Mouse (Mus musculus) naive thymus-derived CD4-positive, alpha-beta T cell, adult 2 months (primary cell): ENCODE data around the gene Ppp1r14b.
"Not testable (repeated sequence)": the region's sequence is repeated elsewhere in the genome, so short reads cannot be mapped to it uniquely, and the experiment has no call there.

ENCODE experiments used
- DNase-seq: peaks from one replicate; pipeline ENCODE4 v3.0.0-alpha.2; 2011; ENCODE audit warnings: low read depth

The Ppp1r14b gene

DNA sequence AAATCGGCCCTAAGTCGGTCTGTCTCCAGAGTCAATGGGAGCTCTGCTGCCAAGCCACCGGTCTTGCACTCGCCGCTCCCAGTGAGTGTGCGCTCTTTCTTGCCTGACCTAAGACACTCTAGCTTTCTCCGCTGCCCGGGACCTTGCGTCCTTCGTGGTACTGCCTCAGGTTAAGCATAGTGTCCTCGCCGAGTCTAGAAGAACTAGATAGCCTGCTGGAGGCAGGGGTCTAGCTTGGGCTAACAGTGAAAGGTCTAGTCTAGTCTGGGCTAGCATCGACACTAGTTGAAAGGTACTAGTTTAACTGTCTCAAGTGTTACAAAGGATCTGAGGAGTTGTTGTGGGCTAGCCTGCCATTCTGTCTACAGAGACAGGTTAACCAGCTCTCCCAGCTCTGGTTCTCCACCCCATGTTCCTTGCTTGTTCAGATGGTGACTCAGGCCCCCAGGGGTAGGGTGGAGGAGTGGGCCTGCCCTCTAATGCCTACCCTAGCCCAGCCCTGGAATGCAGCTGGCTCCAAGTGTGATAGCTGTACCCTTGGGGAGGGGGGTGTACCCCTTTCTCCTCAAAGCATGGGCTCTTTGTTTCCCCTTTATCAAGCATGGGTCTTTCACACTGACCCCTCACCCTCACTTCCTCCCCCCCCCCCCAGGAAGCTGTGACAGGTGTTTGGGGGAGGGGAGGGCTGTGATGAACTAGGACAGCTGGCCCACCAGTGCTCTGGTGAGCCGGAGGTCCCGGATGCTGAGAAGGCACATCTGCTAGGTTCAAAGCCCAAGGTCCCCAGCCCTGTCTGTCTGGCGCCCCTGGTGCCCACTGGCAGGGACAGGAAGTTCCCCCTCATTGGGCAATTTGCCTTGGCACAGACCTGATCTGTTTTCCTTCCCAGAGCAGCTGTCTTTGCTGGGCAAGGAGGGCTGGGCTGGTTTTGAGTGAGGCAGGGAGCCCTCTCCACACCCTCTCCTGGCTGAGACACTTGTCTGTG lies 1.1 kb downstream of the Ppp1r14b start, which contains the start of gene Plcb3:
Gene Plcb3 (minus strand): TSS at position 934 of the 985 bp plus-strand sequence.
- DNase-seq = peak; percentile 74

GRCm38 (mm10) chr19:6977759-6978638 lies 3.2 kb downstream of the Ppp1r14b start:
- no peak for DNase-seq

- DNase-seq = no peak
These were observed 3.8 kb downstream of the Ppp1r14b start for GRCm38 (mm10) chr19:6978639-6978974.

DNA sequence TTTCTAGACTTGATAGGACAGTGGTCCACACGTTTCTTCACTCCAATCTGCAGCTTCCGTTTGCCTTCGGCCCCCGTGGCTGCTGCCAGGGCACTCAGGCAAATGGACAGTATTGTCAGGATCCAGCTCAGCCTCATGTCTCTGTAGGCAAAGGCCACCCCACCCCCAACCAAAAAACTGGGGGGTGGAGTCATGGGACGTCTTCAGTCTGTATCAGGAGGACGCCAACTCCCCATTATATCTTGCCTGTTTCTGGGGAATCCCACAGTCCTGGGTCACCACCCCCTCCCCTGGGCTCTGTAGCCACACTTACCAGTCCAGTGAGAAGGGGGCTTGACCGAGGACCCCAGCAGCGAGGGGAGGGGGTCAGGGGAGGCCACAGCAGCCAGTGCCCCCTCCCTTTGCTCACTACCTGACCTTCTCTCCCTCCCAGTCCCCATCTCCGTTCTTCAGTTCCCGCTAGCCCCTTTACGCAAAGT lies 4.3 kb downstream of the Ppp1r14b start:
- DNase-seq = peak; percentile 53

- DNase-seq = peak; percentile 99
These were observed 5.0 kb downstream of the Ppp1r14b start for GRCm38 (mm10) chr19:6979486-6980380.

DNA sequence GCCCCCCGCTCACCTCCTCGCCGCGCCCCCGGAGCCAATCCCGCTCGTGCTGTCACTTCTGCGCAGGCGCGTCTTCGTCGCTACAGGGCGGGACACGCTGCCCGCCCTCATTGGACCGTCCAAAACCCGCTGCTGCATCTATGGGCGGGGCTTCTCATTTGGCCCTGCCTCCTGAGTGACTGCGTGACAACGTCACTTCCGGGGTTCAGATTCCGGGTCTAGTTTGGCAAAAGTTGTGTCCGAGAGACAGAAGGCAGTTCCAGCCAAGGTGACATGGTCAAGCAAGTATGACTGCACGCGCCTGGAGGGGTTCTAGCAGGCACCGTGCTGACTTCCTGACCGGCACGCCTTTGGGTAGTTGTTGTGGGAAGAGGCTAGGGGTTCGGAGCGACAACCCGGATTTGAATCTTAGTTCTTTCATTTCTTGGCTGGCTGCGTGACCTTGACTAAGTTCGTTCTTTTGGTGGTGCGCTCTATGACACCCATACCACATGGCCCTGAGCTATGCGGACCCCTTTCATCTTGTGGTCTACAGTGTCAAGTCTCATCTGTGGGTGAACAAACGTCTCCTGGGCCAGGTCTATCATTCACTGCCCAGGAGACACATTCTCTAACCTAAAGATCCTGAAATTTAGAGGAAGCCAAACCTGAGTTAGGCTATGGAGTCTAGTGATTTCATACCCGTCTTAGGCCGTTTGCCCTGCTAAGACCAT lies 5.8 kb downstream of the Ppp1r14b start, which contains the start of gene Fkbp2:
Gene Fkbp2 (minus strand): TSS at position 121 of the 713 bp plus-strand sequence.
- peak; percentile 99 for DNase-seq

DNA sequence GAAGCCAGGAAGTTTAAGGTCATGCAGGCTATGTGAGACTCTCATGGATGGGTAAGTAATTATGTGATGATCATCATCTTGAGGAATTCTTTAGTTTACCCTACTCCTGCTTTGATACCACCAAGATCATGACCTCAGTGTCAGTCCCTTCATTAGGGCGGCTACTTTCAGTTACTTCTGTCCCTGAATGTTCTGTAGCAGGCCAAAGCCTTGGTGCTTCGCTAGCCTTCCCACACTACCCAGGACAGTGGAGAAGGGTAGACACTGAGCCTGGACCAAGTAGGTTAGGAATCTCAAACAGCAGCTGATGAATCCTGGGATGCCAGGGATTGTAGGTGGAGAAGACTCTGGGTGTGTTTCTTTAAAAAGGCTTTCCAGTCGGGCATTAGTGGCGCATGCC lies 6.7 kb downstream of the Ppp1r14b start:
- DNase-seq = no peak

DNA sequence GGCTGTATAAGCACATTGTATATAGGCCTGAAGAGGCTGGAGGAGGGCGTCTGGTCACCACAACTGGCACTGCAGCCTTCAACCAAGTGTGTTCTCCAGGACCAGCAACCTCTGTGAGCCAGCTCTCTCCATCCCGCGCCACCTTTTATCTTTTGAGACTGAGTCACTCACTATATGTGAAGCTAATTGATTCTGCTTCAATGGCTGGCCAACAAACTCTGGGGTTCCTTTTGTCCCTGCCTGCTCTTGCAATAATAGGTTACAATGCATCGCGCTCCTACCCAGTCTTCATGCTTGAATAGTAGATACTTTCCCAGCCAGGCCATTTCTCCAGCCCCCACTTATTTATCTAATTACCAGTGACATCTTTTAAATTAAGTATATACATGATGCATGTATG lies 8.9 kb downstream of the Ppp1r14b start:
- no peak for DNase-seq

- no peak for DNase-seq
These were observed 10.5 kb downstream of the Ppp1r14b start for GRCm38 (mm10) chr19:6985300-6985699.

DNA sequence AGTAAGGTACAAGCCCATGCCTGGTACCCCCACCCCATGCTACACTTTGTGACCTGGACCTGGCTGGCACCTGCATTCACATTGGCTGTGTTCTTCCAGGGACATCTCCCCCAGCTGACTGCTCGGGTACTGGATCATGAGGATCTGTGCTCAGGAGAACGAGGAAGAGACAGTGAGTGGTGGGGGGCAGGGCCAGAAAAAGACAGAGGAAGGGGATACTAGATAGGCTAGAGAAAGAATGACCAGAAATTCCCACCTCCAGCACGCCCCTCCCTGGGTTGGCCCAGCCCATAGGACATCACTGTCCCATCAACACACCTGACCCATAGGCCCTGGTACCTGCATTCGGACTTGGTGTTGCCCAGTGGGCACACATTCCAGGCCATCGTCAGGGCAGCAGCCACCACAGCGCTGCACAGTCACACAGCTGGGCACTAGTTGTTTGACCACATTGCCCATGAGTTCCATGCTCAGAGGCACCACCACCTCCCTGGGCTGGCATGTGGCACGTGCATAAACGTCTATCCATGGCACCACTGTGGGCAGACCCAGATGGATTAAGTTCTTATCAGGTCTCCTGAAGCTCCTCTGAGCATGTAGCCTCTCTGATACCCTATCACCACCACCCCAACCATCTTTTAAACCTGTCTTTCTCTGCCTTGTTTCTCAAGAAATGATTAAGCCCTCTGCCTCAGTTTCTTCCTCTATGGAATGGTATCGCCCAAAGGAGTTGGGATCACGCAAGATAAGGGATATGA lies 11.4 kb downstream of the Ppp1r14b start:
- no peak for DNase-seq

DNA sequence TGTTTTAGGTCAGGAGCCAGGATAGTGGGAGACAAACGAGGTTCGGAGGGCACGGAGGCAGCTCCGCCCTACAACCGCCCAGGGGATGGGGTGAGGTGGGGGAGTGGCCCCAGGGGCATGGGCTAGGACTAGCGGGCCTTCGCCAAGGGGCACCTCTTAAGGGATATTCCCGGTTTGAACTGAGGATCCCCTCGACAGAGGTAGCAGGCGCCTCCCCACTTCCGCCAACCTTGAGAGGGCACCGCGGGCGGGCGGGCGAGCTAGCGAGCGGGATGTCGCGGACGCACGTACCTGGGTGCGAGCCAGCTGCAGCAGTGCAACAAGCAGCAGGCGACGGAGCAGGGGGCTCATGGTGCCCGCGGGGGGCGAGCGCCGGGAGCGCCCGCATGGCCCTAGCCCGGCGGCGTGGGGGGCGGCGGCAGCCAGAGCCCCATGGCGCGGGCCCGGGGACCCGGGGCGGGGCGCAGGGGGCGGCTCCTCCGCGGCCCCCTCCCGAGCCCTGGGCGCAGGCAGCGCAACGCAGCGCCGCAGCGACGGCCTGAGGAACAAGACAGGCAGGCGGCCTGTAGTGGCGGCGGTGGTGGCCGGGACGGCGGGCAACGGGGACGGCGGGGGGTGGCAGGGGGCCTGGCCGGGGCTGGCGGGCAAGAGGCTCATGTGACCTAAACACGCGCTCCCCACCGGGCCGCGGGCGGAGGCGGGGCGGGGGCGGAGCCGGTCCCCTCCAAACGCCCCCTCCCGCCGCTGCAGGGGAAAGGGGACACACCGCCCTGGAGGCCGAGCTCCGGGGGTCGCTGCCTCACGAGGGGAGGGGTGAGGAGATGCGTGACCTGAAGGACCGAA lies 12.5 kb downstream of the Ppp1r14b start, which contains the start of gene Vegfb:
Gene Vegfb (minus strand): TSS at position 591 of the 843 bp plus-strand sequence.
- DNase-seq = peak; percentile 64

DNA sequence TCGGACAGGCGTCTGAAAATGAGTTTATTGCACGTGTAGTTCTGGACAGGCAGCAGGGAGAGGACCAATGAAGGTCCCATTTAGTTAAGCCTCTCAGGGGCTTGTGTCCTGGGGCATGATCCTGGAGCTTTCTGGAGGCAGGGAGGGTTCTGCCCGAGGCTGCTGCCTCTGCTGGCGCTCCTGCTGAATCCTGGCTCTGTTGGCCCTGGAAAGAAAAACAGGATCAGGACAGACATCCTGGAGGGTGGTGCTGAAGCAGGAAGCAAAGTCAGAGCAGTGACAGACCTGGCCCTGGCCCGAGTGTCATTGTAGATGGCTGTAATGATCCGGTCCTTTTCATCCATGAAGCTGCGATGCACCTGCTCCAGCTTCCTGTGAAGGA lies 13.1 kb downstream of the Ppp1r14b start:
- no peak for DNase-seq

DNA sequence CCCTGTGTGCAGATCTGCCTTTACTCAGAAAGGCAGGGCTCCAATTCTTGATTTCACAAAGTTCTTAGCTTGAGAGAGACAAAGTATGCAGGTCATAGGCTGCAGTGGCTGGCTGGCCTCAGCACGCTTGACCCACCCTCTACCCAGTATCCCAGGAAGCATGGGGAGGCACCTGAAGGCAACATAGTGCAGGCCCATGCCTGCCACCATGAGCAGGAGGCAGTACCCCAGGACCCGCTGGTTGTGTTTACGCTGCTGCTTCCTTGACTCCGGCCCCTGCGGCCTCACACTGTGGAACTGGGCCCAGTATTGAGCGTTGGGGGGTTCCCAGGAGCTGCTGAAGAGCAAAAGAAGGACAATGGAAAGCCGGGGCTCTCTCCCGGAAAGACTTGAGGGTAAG lies 14.5 kb downstream of the Ppp1r14b start:
- DNase-seq = no peak

- DNase-seq = no peak
These were observed 15.9 kb downstream of the Ppp1r14b start for GRCm38 (mm10) chr19:6990712-6991111.

GRCm38 (mm10) chr19:6991166-6991565 lies 16.4 kb downstream of the Ppp1r14b start:
- not testable (repeated sequence) for DNase-seq

GRCm38 (mm10) chr19:6992011-6992858 lies 17.5 kb downstream of the Ppp1r14b start, which contains the start of gene Dnajc4:
Gene Dnajc4 (minus strand): TSS chr19:6992572.
- peak; percentile 96 for DNase-seq

GRCm38 (mm10) chr19:6993011-6993770 lies 18.4 kb downstream of the Ppp1r14b start:
- DNase-seq = peak; percentile 28
